Mouse (Mus musculus): Measurements from ENCODE around the gene Shh. TPM values are rescaled to one million over a fixed set of nuclear protein-coding genes. Genes with fewer than 3 reads are reported as not detected.

The Shh gene
- total RNA-seq, 2 experiments from 2014 or later = 2.7 to 3.5 TPM

- no peak for DNase-seq (ENCODE audit: low spot score in 2 of 2)
- intact Hi-C loops (cut with DNase I) = no loop called here
Measured at GRCm38 (mm10) chr5:28412006-28412685, 54.9 kb downstream of the Shh start.

Other genes with a start within 250 kb of the Shh start
- not detected for gene Cnpy1, start 221.4 kb downstream of the Shh start, total RNA-seq (2021)
- 10 to 100 TPM; 55.7 to 85.0 TPM for gene Rbm33, start 150.1 kb downstream of the Shh start, total RNA-seq (2021)

Data from left cerebral cortex, postnatal 36 days (tissue).